Mouse (Mus musculus): Measurements from ENCODE around the gene Zfhx3.

DNA sequence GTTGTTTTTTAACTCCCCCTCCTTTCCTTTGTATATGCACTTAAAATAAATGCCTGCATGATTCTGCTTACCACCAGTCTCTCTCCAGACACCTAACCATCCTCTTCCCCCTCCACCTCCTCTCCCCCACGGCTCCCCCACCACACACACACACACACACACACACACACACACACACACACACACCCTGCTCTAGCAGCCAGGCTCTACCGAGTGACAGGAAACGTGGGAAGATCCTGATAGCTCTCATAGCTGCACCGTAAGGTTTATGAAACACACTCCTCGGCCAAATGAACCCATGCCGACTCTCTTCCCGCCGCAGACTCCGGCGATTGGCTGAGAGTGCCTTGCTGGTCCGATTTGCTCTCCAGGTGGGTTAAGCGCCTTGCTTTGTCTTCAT lies 339.5 kb downstream of the Zfhx3 start:
- TF ChIP-seq CTCF (IDR thresholded peaks at IDR 0.05; ENCODE audit: low read depth, low read length) (no peak), POLR2A (IDR thresholded peaks at IDR 0.05; ENCODE audit: extremely low read depth, insufficient read depth, low read length) (no peak)
